Mouse (Mus musculus) kidney, adult 2 months (tissue): Measurements from ENCODE around the gene Cpeb4. TPM values are rescaled to one million over a fixed set of nuclear protein-coding genes. Genes with fewer than 3 reads are reported as not detected.
A peak's percentile ranks its signal among the peaks of the same experiment; 100 is the strongest.

Experiments used
- DNase-seq: peaks from one replicate; pipeline ENCODE4 v3.0.0; 2021
- H3K27ac ChIP-seq: fragments of 200-500 bp; 2 replicates; pipeline ENCODE4 v1.5.1; 2012; ENCODE audit warnings: low read depth, low read length, control low read depth, inconsistent platforms; ENCODE audit not compliant: insufficient read depth
- H3K27me3 ChIP-seq: fragments of 200-500 bp; replicated peaks from 2 replicates; pipeline ENCODE4 v1.6.1; 2012; ENCODE audit warnings: mild to moderate bottlenecking, moderate library complexity, low read length, inconsistent platforms; ENCODE audit not compliant: control insufficient read depth, insufficient read depth
- H3K36me3 ChIP-seq: fragments of 200-500 bp; 2 replicates; pipeline ENCODE4 v1.6.1; 2012; ENCODE audit warnings: mild to moderate bottlenecking, moderate library complexity, low read length, inconsistent platforms; ENCODE audit not compliant: control insufficient read depth, insufficient read depth
- H3K4me1 ChIP-seq: fragments of 200-500 bp; 2 replicates; pipeline ENCODE4 v1.6.1; 2011; ENCODE audit warnings: low read length; ENCODE audit not compliant: control insufficient read depth, insufficient read depth
- H3K4me3 ChIP-seq: fragments of 200-500 bp; 2 replicates; pipeline ENCODE4 v1.5.1; 2011; ENCODE audit warnings: mild to moderate bottlenecking, low read depth, low read length, control low read depth; ENCODE audit not compliant: insufficient read depth
- CTCF ChIP-seq: fragments of 200-500 bp; conservative IDR thresholded peaks from 2 replicates; pipeline ENCODE4 v1.5.1; 2011; ENCODE audit warnings: low read depth, mild to moderate bottlenecking, control low read depth, low read length, moderate library complexity, mixed read lengths; ENCODE audit not compliant: insufficient read depth, insufficient read length
- POLR2A ChIP-seq: fragments of 200-500 bp; IDR thresholded peaks from one replicate; pipeline ENCODE4 v1.6.1; 2011; ENCODE audit warnings: low read depth, low read length, control low read depth
- WGBS: fragments of 180-500 bp; shearing (Covaris S2); methylation state at CpG from one replicate; pipeline ENCODE4 v1.1.7; 2018; 5-methylcytosine and 5-hydroxymethylcytosine counted together
- polyA plus RNA-seq: library from polyadenylated mRNA; depleted of rRNA; stranded (reverse); fragments of >200 nt; gene quantifications from 2 replicates; pipeline ENCODE4 v1.2.3, GENCODE M21; 2012; rRNA removed

Gene Cpeb4
- 27.2 and 30.0 TPM in 2 replicates for polyA plus RNA-seq

DNA sequence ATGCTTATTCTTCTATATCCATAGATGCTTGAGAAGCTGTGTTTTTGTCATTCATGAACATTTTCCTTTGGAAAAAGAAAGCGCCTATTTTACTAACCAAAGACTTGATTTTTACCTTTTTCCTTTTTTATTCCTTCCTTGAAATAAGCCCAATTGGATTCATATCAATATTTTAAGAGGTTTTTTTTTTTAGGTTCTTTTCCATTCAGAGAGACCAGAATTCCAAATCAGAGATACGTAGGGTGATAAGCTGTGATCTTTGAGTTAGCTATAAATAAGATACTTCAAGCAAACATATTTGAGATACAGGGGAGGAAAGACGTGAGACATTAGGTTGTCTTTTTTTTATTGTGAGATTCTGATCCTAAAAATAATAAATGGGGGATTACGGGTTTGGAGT is at the start of gene Cpeb4:
TSS of gene Cpeb4 (plus strand) at position 301 of the 400 bp plus-strand sequence.
- DNase-seq: no peak
- peaks cover 4% of the 10 kb centered on the region; the same call in 1 of the 2 replicates for H3K4me1 ChIP-seq
- 24% methylated on average over 4 of the region's 4 CpGs for WGBS
- H3K27me3 ChIP-seq: no peaks in the 10 kb centered on the region
- TF ChIP-seq POLR2A (no peak), CTCF (no peak)
- peak within 1 kb of the TSS; percentile 99 for H3K4me3 ChIP-seq
- H3K36me3 ChIP-seq: peaks cover 2% of the 10 kb centered on the region
- peak within 1 kb of the TSS; percentile 99 for H3K27ac ChIP-seq

DNA sequence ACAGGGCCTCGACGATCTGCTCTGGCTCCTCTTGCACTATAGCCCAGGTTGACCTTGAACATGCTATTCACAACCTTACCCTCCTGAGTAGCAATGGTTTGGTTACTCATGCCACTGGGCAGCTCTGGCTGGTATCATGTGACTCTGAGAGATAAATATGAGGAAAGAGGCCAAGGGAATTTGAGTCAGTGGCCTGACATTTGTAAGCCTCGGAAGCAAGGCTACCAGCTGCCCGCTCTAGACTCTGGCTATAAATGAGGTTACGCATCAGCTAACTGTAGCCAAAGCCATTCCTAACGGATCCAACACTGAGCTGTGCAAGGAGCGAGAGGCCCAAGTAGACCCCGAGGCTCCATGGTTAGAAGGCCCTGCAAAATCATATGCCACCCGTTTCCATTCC is 49.5 kb upstream of the Cpeb4 start:
- no peaks in the 10 kb centered on the region for H3K27me3 ChIP-seq
- no peaks in the 10 kb centered on the region for H3K36me3 ChIP-seq
- DNase-seq: no peak
- H3K4me1 ChIP-seq: peaks cover 44% of the 10 kb centered on the region
- H3K27ac ChIP-seq: peak overlapping the region; percentile 98
- no peak for TF ChIP-seq CTCF
- no peak for TF ChIP-seq POLR2A
- 48% methylated on average over 9 of the region's 9 CpGs for WGBS
- H3K4me3 ChIP-seq: peak overlapping the region; percentile 13; the same call in 1 of the 2 replicates

DNA sequence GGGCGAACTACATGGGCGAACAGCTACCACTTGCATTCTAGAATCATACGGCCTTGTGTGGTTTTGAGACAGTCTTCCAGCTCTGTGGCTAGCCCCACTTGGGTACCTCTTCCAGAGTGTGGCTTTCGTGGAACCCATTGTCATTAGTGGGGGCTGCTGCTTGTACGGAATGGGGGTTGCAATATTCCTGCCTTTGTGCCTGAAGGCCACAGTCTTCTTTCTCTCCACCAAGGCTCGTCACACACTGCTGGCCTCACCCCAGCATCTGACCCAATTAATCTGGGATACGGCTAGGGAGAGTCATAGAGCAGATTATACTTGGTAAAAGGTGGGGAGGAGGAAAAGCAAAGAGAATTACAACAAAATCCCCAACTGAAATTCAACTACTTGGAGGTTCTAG is 48.5 kb upstream of the Cpeb4 start:
- H3K4me3 ChIP-seq: peak overlapping the region; percentile 13
- peak; percentile 62 for DNase-seq
- TF ChIP-seq CTCF: no peak
- TF ChIP-seq POLR2A: no peak
- peaks cover 54% of the 10 kb centered on the region for H3K4me1 ChIP-seq
- no peaks in the 10 kb centered on the region for H3K36me3 ChIP-seq
- H3K27me3 ChIP-seq: no peaks in the 10 kb centered on the region
- H3K27ac ChIP-seq: peak overlapping the region; percentile 98
- WGBS: 70% methylated on average over 7 of the region's 7 CpGs

DNA sequence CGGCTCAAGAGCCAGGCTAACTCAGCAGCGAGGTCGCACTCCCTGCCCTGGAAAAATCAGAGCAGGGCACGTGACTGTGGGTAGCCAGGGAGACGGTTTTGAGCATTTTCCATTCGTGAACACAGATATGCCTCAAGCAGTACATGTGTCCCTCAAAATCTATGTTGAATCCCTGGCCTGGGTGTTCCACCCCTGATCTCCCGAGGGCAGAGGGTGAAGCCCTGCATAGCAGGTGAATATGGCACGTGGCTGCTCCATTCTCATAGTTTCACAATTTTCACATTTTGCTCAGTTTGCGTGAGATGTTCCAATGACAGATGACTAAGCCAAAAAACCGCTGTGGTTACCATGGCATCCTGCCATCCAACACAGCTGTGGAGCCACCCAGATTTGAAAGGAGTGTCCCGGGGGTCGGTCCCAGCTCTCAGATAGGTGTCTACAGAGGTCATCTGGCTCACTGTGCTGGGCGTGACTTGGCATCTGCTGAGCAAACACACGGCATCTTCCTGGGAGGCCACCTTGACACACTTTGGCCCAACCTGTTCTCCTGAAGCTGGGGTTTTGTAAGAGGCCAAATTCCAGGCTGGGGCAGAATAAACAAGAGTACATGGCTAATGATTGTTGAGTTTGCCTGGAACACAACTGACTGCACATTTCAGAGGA is 47.4 kb upstream of the Cpeb4 start:
- WGBS: 21% methylated on average over 14 of the region's 14 CpGs
- Histone ChIP-seq H3K27ac (peak overlapping the region; percentile 98), H3K36me3 (no peaks in the 10 kb centered on the region), H3K4me3 (peak overlapping the region; percentile 51), H3K4me1 (peaks cover 62% of the 10 kb centered on the region), H3K27me3 (no peaks in the 10 kb centered on the region)
- DNase-seq: peak; percentile 98
- TF ChIP-seq CTCF (no peak), POLR2A (no peak)

DNA sequence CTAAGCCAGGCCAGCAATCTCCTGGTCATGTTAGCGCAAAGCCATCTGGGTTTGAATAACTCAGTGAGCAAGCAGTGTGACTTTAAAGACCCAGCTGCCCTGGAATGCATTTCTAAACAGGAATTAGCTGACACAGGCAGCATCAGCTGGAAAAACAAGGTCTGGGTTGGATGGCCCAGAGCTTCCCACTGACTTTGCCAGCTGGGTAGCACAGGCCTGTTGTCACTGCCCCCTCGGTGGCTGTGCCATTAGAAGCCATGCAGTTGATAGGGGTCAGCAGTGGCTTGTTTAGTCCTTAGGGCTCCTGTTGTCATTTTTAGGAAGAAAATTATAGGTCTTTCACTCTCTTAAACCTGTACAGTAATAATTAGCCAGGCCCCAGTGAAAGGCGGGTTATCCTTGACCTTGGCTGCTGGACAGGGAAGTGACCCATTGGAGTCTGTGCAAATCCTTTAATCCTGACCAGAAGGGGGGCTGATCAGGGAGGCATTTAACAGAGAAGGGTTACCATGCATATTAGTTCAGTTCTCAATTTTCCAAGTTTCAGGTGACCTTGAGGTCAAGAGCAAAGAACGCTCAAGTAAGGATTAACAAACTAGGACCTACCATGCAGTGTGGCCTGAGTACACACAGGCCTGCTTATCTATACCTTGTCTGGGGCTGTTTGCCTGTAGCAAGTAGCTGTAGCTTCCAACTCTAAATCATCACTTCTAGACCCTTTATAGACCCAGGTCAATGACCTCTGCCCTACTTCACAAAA is 43.8 kb upstream of the Cpeb4 start:
- Histone ChIP-seq H3K36me3 (no peaks in the 10 kb centered on the region), H3K4me1 (peaks cover 76% of the 10 kb centered on the region), H3K27ac (peak overlapping the region; percentile 99), H3K4me3 (no peak overlapping the region), H3K27me3 (no peaks in the 10 kb centered on the region)
- TF ChIP-seq POLR2A (no peak), CTCF (no peak)
- WGBS: 11% methylated on average over 4 of the region's 4 CpGs
- DNase-seq: peak; percentile 95

DNA sequence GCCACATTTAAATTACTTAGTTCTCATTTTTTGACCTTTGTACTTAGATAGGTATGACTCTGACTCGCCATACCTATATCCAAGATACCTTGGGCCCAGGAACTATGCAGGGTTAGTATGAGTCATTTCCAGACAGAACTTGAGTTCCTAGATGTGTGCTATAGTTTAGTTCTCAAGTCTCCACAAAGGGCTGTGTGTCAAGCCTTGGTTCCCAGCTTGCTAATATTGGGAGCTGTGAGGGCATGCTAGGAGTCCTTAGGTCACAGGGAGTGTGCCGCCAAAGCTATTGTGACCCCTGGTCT is 43.3 kb upstream of the Cpeb4 start:
- Histone ChIP-seq H3K36me3 (no peaks in the 10 kb centered on the region), H3K4me1 (peaks cover 80% of the 10 kb centered on the region), H3K27me3 (no peaks in the 10 kb centered on the region), H3K27ac (peak overlapping the region; percentile 99), H3K4me3 (no peak overlapping the region)
- WGBS: 48% methylated on average over 2 of the region's 2 CpGs
- TF ChIP-seq CTCF: no peak
- no peak for TF ChIP-seq POLR2A
- no peak for DNase-seq

DNA sequence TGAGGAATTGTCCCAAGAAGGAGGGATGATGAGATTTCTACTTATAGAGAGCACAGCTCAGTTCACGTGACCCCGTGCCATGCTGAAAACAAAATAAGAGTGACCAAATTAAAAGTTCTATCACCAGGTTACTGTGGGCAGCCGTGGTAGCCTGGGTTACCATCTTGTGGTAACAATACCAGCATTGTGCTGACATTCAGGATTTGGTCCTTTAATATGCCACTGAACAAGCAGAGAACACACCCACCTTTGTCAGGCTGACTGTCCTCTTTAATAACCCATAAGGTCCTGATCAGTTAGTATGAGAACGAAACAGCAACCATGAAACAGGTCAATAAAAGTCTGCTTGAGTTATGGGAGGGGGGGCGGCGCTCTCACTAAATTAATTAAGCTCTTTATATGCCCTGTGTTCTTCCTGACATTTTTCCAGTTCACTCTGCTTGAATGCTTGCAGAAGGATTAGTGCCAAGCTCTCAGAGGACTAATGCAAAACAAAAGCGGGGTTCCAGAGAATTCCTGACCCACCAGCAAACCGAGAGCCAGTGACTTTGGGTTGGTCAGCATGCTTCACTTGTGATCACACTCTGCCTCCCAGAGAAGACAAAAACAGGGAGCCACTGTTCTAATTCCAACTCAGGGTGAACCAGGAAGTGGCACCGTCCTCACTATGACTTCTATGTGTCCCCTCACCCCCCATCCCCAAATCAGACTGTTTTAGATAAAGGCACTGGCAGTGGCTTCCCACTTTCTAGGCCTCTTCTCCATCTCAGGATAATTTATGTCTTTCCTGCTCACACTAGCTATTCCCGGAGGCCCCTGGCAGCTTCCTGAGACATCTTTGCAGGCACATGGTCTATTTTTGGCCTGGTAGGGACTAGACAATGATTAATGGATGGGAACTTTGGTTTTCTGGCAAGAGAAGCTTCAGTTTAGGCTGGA is 41.5 kb upstream of the Cpeb4 start:
- H3K4me3 ChIP-seq: no peak overlapping the region
- no peaks in the 10 kb centered on the region for H3K27me3 ChIP-seq
- WGBS: 21% methylated on average over 10 of the region's 10 CpGs
- H3K4me1 ChIP-seq: peaks cover 74% of the 10 kb centered on the region
- peak; percentile 93 for DNase-seq
- H3K27ac ChIP-seq: peak overlapping the region; percentile 97
- no peaks in the 10 kb centered on the region for H3K36me3 ChIP-seq
- TF ChIP-seq POLR2A: no peak
- TF ChIP-seq CTCF: no peak
